Mouse (Mus musculus) megakaryocyte, embryonic 14.5 days (primary cell): Measurements from ENCODE around the gene Fsd1.

Experiments
- FLI1 ChIP-seq: IDR thresholded peaks from 2 replicates; pipeline ENCODE4 v1.6.1; 2012; ENCODE audit warnings: low read length, inconsistent platforms, mixed read lengths
- GATA1 ChIP-seq: IDR thresholded peaks from 3 replicates; pipeline ENCODE4 v1.6.1; 2012; ENCODE audit warnings: mixed read lengths, low read length, inconsistent platforms, borderline replicate concordance

DNA sequence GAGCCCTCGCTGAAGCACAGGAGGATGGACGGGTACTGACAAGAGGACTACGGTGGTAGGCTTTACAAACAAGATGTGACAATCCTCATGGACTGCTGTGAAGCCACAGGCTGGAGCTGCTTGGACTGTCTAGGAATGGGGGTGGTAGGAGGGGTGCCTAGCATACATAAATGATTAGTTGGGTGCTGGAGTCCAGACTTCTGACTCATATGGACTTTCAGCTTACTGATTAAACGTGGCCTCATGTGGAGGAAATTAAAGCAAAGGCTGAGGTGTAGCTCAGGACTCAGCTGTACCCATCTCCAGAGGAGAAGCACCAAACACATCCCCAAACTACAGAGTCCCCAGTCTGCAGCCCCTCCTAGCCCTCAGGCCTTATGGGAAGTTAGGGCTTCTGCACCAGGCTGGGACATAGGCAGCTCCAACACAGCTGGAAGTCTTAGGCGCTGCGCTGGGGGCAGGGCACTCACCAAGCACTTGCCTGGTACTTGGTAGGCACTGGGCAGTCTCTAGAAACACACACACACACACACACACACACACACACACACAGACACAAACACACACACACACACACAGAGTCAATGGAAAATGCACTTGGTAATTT, 45.9 kb downstream of the Fsd1 start:
- TF ChIP-seq GATA1 (no peak), FLI1 (no peak)
